Mouse (Mus musculus) myocyte (in vitro differentiated cells): Measurements from ENCODE around the gene Gad1. TPM values are rescaled to one million over a fixed set of nuclear protein-coding genes. Genes with fewer than 3 reads are reported as not detected.

Experiments used
- H3K27me3 ChIP-seq: one replicate; pipeline ENCODE4 v1.6.1; 2011; ENCODE audit not compliant: control insufficient read depth, insufficient read depth, insufficient read length
- H3K36me3 ChIP-seq: one replicate; pipeline ENCODE4 v1.6.1; 2011; ENCODE audit not compliant: control insufficient read depth, insufficient read depth
- H3K4me2 ChIP-seq: one replicate; pipeline ENCODE4 v1.6.1; 2011; ENCODE audit warnings: low read depth, control low read depth
- H3K4me3 ChIP-seq: one replicate; pipeline ENCODE4 v1.5.1; 2011; ENCODE audit warnings: mild to moderate bottlenecking, control low read depth, moderate library complexity
- H3K79me2 ChIP-seq: one replicate; pipeline ENCODE4 v1.6.1; 2011; ENCODE audit not compliant: control insufficient read depth, insufficient read depth
- H3ac ChIP-seq: one replicate; pipeline ENCODE4 v1.6.1; 2011; ENCODE audit not compliant: control insufficient read depth, insufficient read length
- CEBPB ChIP-seq: IDR thresholded peaks from 2 replicates; pipeline ENCODE4 v1.6.1; 2011; ENCODE audit warnings: mild to moderate bottlenecking, moderate library complexity; ENCODE audit not compliant: poor library complexity, insufficient read depth, severe bottlenecking
- E2F4 ChIP-seq: IDR thresholded peaks from one replicate; pipeline ENCODE4 v1.6.1; 2011; ENCODE audit warnings: mild to moderate bottlenecking, control low read depth, moderate library complexity; ENCODE audit not compliant: insufficient read depth
- MAX ChIP-seq: IDR thresholded peaks from one replicate; pipeline ENCODE4 v1.6.1; 2011; ENCODE audit warnings: low read depth, mild to moderate bottlenecking, control low read depth
- MYOD1 ChIP-seq, 3 experiments: IDR thresholded peaks; one replicate each; pipeline ENCODE4 v1.6.1; 2011; ENCODE audit warnings: control low read depth in 2 of 3, low read depth in 2 of 3, mild to moderate bottlenecking in 2 of 3, moderate library complexity in 1 of 3; ENCODE audit not compliant: insufficient read length in 2 of 3, control insufficient read depth in 1 of 3
- MYOG ChIP-seq, 3 experiments: IDR thresholded peaks; one replicate each; pipeline ENCODE4 v1.6.1; 2011; ENCODE audit warnings: control low read depth in 2 of 3, low read depth in 2 of 3, mild to moderate bottlenecking in 2 of 3; ENCODE audit not compliant: insufficient read length in 2 of 3, control insufficient read depth in 1 of 3, insufficient read depth in 1 of 3
- POLR2A ChIP-seq: IDR thresholded peaks from one replicate; pipeline ENCODE4 v1.6.1; 2011; ENCODE audit warnings: low read depth, mild to moderate bottlenecking, control low read depth, moderate library complexity; ENCODE audit not compliant: insufficient read length
- POLR2AphosphoS2 ChIP-seq: IDR thresholded peaks from one replicate; pipeline ENCODE4 v1.6.1; 2011; ENCODE audit warnings: low read depth, control low read depth; ENCODE audit not compliant: insufficient read length
- REST ChIP-seq: IDR thresholded peaks from one replicate; pipeline ENCODE4 v1.6.1; 2011; ENCODE audit warnings: mild to moderate bottlenecking, control low read depth, moderate library complexity; ENCODE audit not compliant: insufficient read depth, insufficient read length
- SRF ChIP-seq: IDR thresholded peaks from one replicate; pipeline ENCODE4 v1.6.1; 2011; ENCODE audit warnings: low read depth; ENCODE audit not compliant: control insufficient read depth, insufficient read length
- TCF12 ChIP-seq: IDR thresholded peaks from one replicate; pipeline ENCODE4 v1.6.1; 2011; ENCODE audit warnings: mild to moderate bottlenecking, control low read depth; ENCODE audit not compliant: poor library complexity, insufficient read depth, severe bottlenecking
- TCF3 ChIP-seq: IDR thresholded peaks from one replicate; pipeline ENCODE4 v1.6.1; 2011; ENCODE audit warnings: low read depth, control low read depth; ENCODE audit not compliant: insufficient read length
- USF1 ChIP-seq: IDR thresholded peaks from one replicate; pipeline ENCODE4 v1.6.1; 2011; ENCODE audit warnings: low read depth, mild to moderate bottlenecking, control low read depth, moderate library complexity
- polyA plus RNA-seq: library from polyadenylated mRNA; unstranded; fragments of >200 nt; fragmentation: generic; extraction: Trizol; gene quantifications from one replicate; pipeline ENCODE4 v1.2.1, GENCODE M21; 2012; ENCODE audit warnings: missing spikeins

Gene Gad1
- polyA plus RNA-seq, 1 experiment, result not detected

GRCm38 (mm10) chr2:70564646-70565315 lies 11.9 kb downstream of the Gad1 start:
- Histone ChIP-seq H3K4me2 (no peak overlapping the region), H3ac (no peak overlapping the region), H3K79me2 (no peaks in the 10 kb centered on the region), H3K27me3 (peaks cover 58% of the 10 kb centered on the region), H3K36me3 (no peaks in the 10 kb centered on the region), H3K4me3 (no peak overlapping the region)
- TF ChIP-seq SRF (no peak), USF1 (no peak)

GRCm38 (mm10) chr2:70565651-70566602 lies 13.1 kb downstream of the Gad1 start:
- Histone ChIP-seq H3K4me3 (no peak overlapping the region), H3K27me3 (peaks cover 50% of the 10 kb centered on the region), H3K79me2 (no peaks in the 10 kb centered on the region), H3K4me2 (no peak overlapping the region), H3K36me3 (no peaks in the 10 kb centered on the region), H3ac (no peak overlapping the region)
- TF ChIP-seq MYOD1 (IDR thresholded peaks at IDR 0.05; ENCODE audit: control insufficient read depth in 1 of 3, insufficient read length in 2 of 3, low read depth in 2 of 3) (no peak), TCF12 (no peak), USF1 (no peak), E2F4 (no peak)

GRCm38 (mm10) chr2:70566603-70566981 lies 13.7 kb downstream of the Gad1 start:
- H3K4me3 ChIP-seq, result no peak overlapping the region

GRCm38 (mm10) chr2:70567071-70567681 lies 14.3 kb downstream of the Gad1 start:
- no peak overlapping the region for H3K4me2 ChIP-seq
- H3K27me3 ChIP-seq, result peaks cover 38% of the 10 kb centered on the region
- TF ChIP-seq SRF (no peak), TCF12 (no peak), POLR2A (no peak), USF1 (no peak), MAX (no peak), REST (no peak), MYOD1 (IDR thresholded peaks at IDR 0.05; ENCODE audit: control insufficient read depth in 1 of 3, insufficient read length in 2 of 3, low read depth in 2 of 3) (no peak), MYOG (IDR thresholded peaks at IDR 0.05; ENCODE audit: control insufficient read depth in 1 of 3, insufficient read depth in 1 of 3, insufficient read length in 2 of 3, low read depth in 2 of 3) (no peak), TCF3 (no peak), CEBPB (no peak), E2F4 (no peak), POLR2AphosphoS2 (no peak)
- no peak overlapping the region for H3K4me3 ChIP-seq
- H3K36me3 ChIP-seq, result no peaks in the 10 kb centered on the region
- H3ac ChIP-seq, result no peak overlapping the region
- no peaks in the 10 kb centered on the region for H3K79me2 ChIP-seq

More at GRCm38 (mm10) chr2:70566603-70566981, 13.7 kb downstream of the Gad1 start:
- no peak for TF ChIP-seq SRF
- no peak for TF ChIP-seq POLR2AphosphoS2
- TF ChIP-seq MYOD1 (IDR thresholded peaks at IDR 0.05; ENCODE audit: control insufficient read depth in 1 of 3, insufficient read length in 2 of 3, low read depth in 2 of 3), result no peak
- TF ChIP-seq POLR2A, result no peak
- TF ChIP-seq REST, result no peak
- no peak for TF ChIP-seq E2F4
- no peak for TF ChIP-seq USF1
- no peak for TF ChIP-seq TCF12
- no peak for TF ChIP-seq MYOG (IDR thresholded peaks at IDR 0.05; ENCODE audit: control insufficient read depth in 1 of 3, insufficient read depth in 1 of 3, insufficient read length in 2 of 3, low read depth in 2 of 3)
- no peak for TF ChIP-seq TCF3
- no peak for TF ChIP-seq CEBPB
- no peak for TF ChIP-seq MAX
- H3K4me2 ChIP-seq, result no peak overlapping the region
- no peak overlapping the region for H3ac ChIP-seq
- peaks cover 44% of the 10 kb centered on the region for H3K27me3 ChIP-seq
- no peaks in the 10 kb centered on the region for H3K79me2 ChIP-seq
- H3K36me3 ChIP-seq, result no peaks in the 10 kb centered on the region

GRCm38 (mm10) chr2:70567682-70568077 lies 14.8 kb downstream of the Gad1 start:
- Histone ChIP-seq H3K36me3 (no peaks in the 10 kb centered on the region), H3K27me3 (peaks cover 38% of the 10 kb centered on the region), H3ac (no peak overlapping the region), H3K4me3 (no peak overlapping the region), H3K79me2 (no peaks in the 10 kb centered on the region), H3K4me2 (no peak overlapping the region)
- TF ChIP-seq POLR2AphosphoS2 (no peak), TCF12 (no peak), REST (no peak), MYOD1 (IDR thresholded peaks at IDR 0.05; ENCODE audit: control insufficient read depth in 1 of 3, insufficient read length in 2 of 3, low read depth in 2 of 3) (no peak), MAX (no peak), POLR2A (no peak), SRF (no peak), CEBPB (no peak), MYOG (IDR thresholded peaks at IDR 0.05; ENCODE audit: control insufficient read depth in 1 of 3, insufficient read depth in 1 of 3, insufficient read length in 2 of 3, low read depth in 2 of 3) (no peak), TCF3 (no peak), USF1 (no peak), E2F4 (no peak)
